Mouse (Mus musculus) thymus, adult 2 months (tissue): ENCODE results near the gene Heatr5a.

Source experiments
- CTCF ChIP-seq: fragments of 200-500 bp; IDR thresholded peaks from 2 replicates; pipeline ENCODE4 v1.5.1; 2012; ENCODE audit warnings: mild to moderate bottlenecking, control low read depth, low read length, moderate library complexity, borderline replicate concordance; ENCODE audit not compliant: control insufficient read depth, poor library complexity, insufficient read depth; ENCODE audit errors: extremely low read depth
- POLR2A ChIP-seq: fragments of 200-500 bp; IDR thresholded peaks from 2 replicates; pipeline ENCODE4 v1.6.1; 2012; ENCODE audit warnings: mild to moderate bottlenecking, low read length, control low read depth, moderate library complexity; ENCODE audit not compliant: control insufficient read depth, poor library complexity, insufficient read depth; ENCODE audit errors: extremely low read depth

GRCm38 (mm10) chr12:51839856-51840255 is 131.3 kb downstream of the Heatr5a start:
- no peak for TF ChIP-seq POLR2A
- no peak for TF ChIP-seq CTCF
